ENCODE assay signal across 8 mouse cellular contexts in genomic region chr11:75769206-75769605, GRCm38 (mm10). TPM values are rescaled to one million over a fixed set of nuclear protein-coding genes. Genes with fewer than 3 reads are reported as not detected.
A peak's percentile ranks its signal among the peaks of the same experiment; 100 is the strongest.
DNase-seq lines count a peak whose midpoint lies in the region; ATAC-seq lines count a peak whose summit lies in the region.

No protein-coding gene starts in this region.

- WGBS in hindbrain, embryonic 15.5 days: 1% methylated on average over 23 of the region's 23 CpGs

- H3K4me2 ChIP-seq in hindbrain, embryonic 15.5 days: peak overlapping the region; percentile 48

- DNase-seq in WW6 (ENCODE audit: low read depth, low spot score): peak; percentile 56
- peak; percentile 82 to 83 for DNase-seq in cerebellum, postnatal 36 days
- DNase-seq in frontal cortex, postnatal 36 days (ENCODE audit: low spot score in 2 of 2): peak; percentile 70 to 73
- DNase-seq in left cerebral cortex, adult 11 months (ENCODE audit: low spot score): peak; percentile 80
- peak; percentile 93 for DNase-seq in lung, postnatal 36 days
- peak; percentile 92 for DNase-seq in retina, postnatal 1 day
- peak; percentile 87 for DNase-seq in thymus, postnatal 4 days

- H3K4me3 ChIP-seq in hindbrain, embryonic 15.5 days: no peak overlapping the region

- peaks cover 38% of the 10 kb centered on the region for H3K36me3 ChIP-seq in hindbrain, embryonic 15.5 days

- H3K4me1 ChIP-seq in hindbrain, embryonic 15.5 days (replicated peaks): peaks cover 8% of the 10 kb centered on the region

- H3K27ac ChIP-seq in hindbrain, embryonic 15.5 days (replicated peaks): 0 out of 2 replicates have a peak overlapping the region, but pooled peaks have one; percentile 30

- ATAC-seq in hindbrain, embryonic 15.5 days (ENCODE audit: low FRiP score, low read depth): peak; percentile 92

- no peaks in the 10 kb centered on the region for H3K9me3 ChIP-seq in hindbrain, embryonic 15.5 days

- H3K9ac ChIP-seq in hindbrain, embryonic 15.5 days: no peak overlapping the region

- H3K27me3 ChIP-seq in hindbrain, embryonic 15.5 days: no peaks in the 10 kb centered on the region

RNA-seq across cellular contexts. Expression of gene Doc2b, which starts 26.6 kb away (rescaled TPM):
- polyA plus RNA-seq in hindbrain, embryonic 15.5 days (2015; fragmentation: Nextera tagmentation; extraction: Ambion mirVana): 3.2 and 3.4 TPM in 2 replicates

RNA-seq across cellular contexts. Expression of gene Ywhae, which starts 36.5 kb away (rescaled TPM):
- polyA plus RNA-seq in hindbrain, embryonic 15.5 days (2015; fragmentation: Nextera tagmentation; extraction: Ambion mirVana): 1,343 and 1,395 TPM in 2 replicates
